Mouse (Mus musculus) small intestine, adult 2 months (tissue): ENCODE results near the gene Slc15a2.

ENCODE experiments used
- CTCF ChIP-seq: fragments of 200-500 bp; IDR thresholded peaks from 2 replicates; pipeline ENCODE4 v1.5.1; 2012; ENCODE audit warnings: low read depth, mild to moderate bottlenecking, control low read depth, inconsistent platforms, low read length, moderate library complexity, mixed read lengths; ENCODE audit not compliant: insufficient replicate concordance, insufficient read length; ENCODE audit errors: extremely low read depth
- POLR2A ChIP-seq: fragments of 200-500 bp; IDR thresholded peaks from 2 replicates; pipeline ENCODE4 v1.6.1; 2012; ENCODE audit warnings: low read depth, mild to moderate bottlenecking, control low read depth, inconsistent platforms, low read length, moderate library complexity

- no peak for TF ChIP-seq POLR2A
- TF ChIP-seq CTCF = no peak
These were observed 49.3 kb downstream of the Slc15a2 start for GRCm38 (mm10) chr16:36735421-36735820.
